Mouse (Mus musculus) bone marrow macrophage, adult 2 months (primary cell): Measurements from ENCODE around the gene Krtdap.

Experiments used
- CTCF ChIP-seq: IDR thresholded peaks from 2 replicates; pipeline ENCODE4 v1.5.1; 2012; ENCODE audit warnings: low read depth, mild to moderate bottlenecking, low read length, moderate library complexity
- POLR2A ChIP-seq: IDR thresholded peaks from 2 replicates; pipeline ENCODE4 v1.6.1; 2012; ENCODE audit warnings: mild to moderate bottlenecking, low read depth, low read length, borderline replicate concordance

GRCm38 (mm10) chr7:30785721-30786546 lies 1.8 kb upstream of the Krtdap start:
- no peak for TF ChIP-seq CTCF
- TF ChIP-seq POLR2A = no peak
